Mouse (Mus musculus) CD4-positive naive resting alpha-beta T cell, adult 57 days (primary cell): Measurements from ENCODE around the gene Ankrd17. TPM values are rescaled to one million over a fixed set of nuclear protein-coding genes. Genes with fewer than 3 reads are reported as not detected.

Experiments
- total RNA-seq: library from RNA; stranded (reverse); gene quantifications from one replicate; pipeline ENCODE4 v1.2.4, GENCODE M21; 2023

Ankrd17 gene
- 151 TPM for total RNA-seq

GRCm38 (mm10) chr5:90366121-90367066 is at the start of gene Ankrd17:
Ankrd17 (minus strand) TSS chr5:90366577.

GRCm38 (mm10) chr5:90367067-90367303 is 608 bp upstream of the Ankrd17 start, which contains the start of gene Gm9958:
Gm9958 (plus strand) TSS chr5:90367204.

DNA sequence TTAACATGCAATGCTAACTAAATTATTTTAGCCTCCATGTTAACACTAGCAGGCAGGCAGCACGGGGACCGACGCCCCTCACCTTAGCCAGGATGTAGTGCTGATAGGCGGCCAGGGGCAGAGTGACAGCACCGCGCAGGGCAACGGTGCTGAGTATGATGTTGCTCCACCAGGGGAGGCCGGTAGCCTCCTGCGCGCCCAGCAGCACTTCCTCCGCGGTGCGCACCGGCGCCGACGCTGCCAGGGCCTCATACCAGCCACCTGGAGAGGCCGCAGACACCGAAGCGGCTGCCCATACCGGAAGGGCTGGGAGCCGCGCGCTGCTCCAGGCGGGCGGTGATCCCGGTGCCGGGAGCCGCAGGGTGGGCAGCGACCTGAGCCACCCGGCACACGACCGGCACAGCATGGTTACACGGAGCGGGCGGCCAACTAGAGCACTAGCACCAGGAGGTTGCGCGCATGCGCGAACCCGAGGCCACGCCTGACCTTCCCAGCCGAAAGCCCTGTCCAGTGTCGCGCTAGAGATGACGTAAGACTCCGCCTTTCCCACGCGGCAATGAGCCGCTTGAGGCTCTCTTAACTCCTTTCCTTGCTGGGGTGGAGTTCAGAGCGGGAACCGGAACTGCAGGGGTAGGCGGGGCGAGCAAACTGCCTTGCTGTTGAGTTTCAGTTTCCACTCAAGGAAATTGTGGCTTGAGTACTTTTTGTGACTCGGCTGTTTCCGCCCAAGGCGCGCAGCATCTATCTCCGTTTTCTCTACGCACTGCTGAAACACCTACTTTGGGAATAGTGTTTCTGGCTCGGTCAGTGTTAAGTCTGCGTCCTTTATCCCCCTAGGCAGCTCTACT is 142.6 kb downstream of the Ankrd17 start, which contains the start of gene Cox18:
TSS of gene Cox18 (minus strand) at position 468 of the 848 bp plus-strand sequence.

Other genes with a start within 250 kb of the Ankrd17 start
- gene Cox18, start 142.6 kb downstream of the Ankrd17 start, total RNA-seq = 30.3 TPM
- 3.3 TPM for gene Gm9958, start 627 bp upstream of the Ankrd17 start, total RNA-seq
- gene Alb, start 94.3 kb upstream of the Ankrd17 start, total RNA-seq = not detected
- 9.4 TPM for gene Afp, start 124.2 kb upstream of the Ankrd17 start, total RNA-seq
- not detected for gene Afm, start 152.4 kb upstream of the Ankrd17 start, total RNA-seq
- not detected for gene 5830473C10Rik, start 194.5 kb upstream of the Ankrd17 start, total RNA-seq